Mouse (Mus musculus): ENCODE results near the gene Enam.

DNA sequence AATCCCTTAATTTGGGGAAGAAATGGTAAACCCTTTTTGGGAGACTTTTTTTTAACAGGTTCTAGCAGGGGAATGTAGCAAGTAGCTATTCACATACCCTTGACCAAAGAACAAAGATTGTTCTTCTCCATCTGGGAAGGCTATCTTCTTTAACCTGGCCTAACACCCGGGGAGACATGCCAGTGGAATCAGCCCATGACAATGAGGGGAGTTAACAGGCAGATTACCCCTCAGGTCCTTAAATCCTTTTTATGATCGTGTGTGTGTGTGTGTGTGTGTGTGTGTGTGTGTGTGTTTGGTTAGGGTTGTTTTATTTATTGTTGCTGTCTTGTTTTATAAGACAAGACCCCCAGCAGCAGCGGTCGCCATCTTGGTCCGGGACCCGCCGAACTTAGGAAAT lies 57.8 kb downstream of the Enam start:
- no peak for TF ChIP-seq CTCF (IDR thresholded peaks at IDR 0.05; ENCODE audit: insufficient read depth, low read length)
- no peak for TF ChIP-seq POLR2A (IDR thresholded peaks at IDR 0.05; ENCODE audit: borderline replicate concordance, extremely low read depth, low read depth, low read length)

All from lung, adult 2 months (tissue).